Mouse (Mus musculus): ENCODE results near the gene Vmn2r100. TPM values are rescaled to one million over a fixed set of nuclear protein-coding genes. Genes with fewer than 3 reads are reported as not detected.

Gene Vmn2r100
- not detected in 3 replicates for total RNA-seq (2017)

GRCm38 (mm10) chr17:19504432-19504831, at the start of gene Vmn2r100:
Vmn2r100 (plus strand) TSS chr17:19504732.
- ATAC-seq (replicated peaks; ENCODE audit: insufficient number of reproducible peaks, low FRiP score, low TSS enrichment, poor library complexity, severe bottlenecking), result no peak

GRCm38 (mm10) chr17:19482866-19483265, 21.7 kb upstream of the Vmn2r100 start:
- no peak for ATAC-seq (replicated peaks; ENCODE audit: insufficient number of reproducible peaks, low FRiP score, low TSS enrichment, poor library complexity, severe bottlenecking)

GRCm38 (mm10) chr17:19576927-19577326, 72.4 kb downstream of the Vmn2r100 start, which contains the start of gene Vmn2r101:
Vmn2r101 (plus strand) TSS chr17:19577227.
- ATAC-seq (replicated peaks; ENCODE audit: insufficient number of reproducible peaks, low FRiP score, low TSS enrichment, poor library complexity, severe bottlenecking), result no peak

Other genes with a start within 250 kb of the Vmn2r100 start
- not detected in 3 replicates for gene Vmn2r99, start 142.8 kb upstream of the Vmn2r100 start, total RNA-seq (2017)
- not detected in 3 replicates for gene Vmn2r101, start 72.5 kb downstream of the Vmn2r100 start, total RNA-seq (2017)
- 0.11 TPM in 1 of 3 replicates, not detected in the others for gene Vmn2r102, start 155.6 kb downstream of the Vmn2r100 start, total RNA-seq (2017)

All from monocyte, adult 5-6 weeks (primary cell).